Mouse (Mus musculus) cerebral cortex, adult 2 months (tissue): Measurements from ENCODE around the gene Timeless.

Experiments
- WGBS: fragments of 180-500 bp; shearing (Covaris S2); methylation state at CpG from one replicate; pipeline ENCODE4 v1.1.7; 2018; 5-methylcytosine and 5-hydroxymethylcytosine counted together

Timeless gene

DNA sequence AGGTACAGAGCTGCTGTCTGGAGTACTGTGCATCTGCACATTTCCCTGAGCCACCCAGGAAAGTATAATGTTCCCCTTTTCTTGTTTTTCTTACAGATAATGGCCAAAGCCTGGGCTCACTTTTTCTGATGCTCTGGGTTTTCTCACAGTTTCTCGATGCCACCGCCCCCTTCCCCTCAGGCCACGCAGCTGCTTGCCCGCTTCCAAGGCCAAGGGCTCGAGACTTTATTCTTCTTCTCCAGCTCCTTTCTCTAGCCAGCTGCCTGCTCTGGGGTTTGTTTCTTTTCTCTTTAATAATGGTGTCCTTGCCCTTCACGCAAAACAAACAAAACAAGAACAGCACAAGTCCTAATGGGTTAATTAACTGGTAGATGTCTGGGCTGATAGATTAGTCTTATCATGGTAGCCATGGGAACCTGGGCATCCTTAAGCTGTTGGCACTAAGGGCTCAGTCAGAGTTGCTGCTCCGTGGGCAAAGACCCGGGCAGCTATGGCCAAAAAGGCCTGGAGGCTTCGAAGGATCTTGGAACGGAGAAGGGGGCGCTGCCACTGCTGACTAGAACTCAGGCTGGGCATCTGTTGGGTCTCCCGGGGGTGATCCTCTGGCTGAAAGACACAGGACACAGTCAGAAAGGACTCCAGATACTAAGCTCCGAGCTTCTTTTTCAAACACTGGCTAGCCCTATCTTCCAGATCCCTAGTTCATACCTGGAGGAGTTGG is 64.7 kb downstream of the Timeless start:
- 58% methylated on average over 13 of the region's 13 CpGs for WGBS

DNA sequence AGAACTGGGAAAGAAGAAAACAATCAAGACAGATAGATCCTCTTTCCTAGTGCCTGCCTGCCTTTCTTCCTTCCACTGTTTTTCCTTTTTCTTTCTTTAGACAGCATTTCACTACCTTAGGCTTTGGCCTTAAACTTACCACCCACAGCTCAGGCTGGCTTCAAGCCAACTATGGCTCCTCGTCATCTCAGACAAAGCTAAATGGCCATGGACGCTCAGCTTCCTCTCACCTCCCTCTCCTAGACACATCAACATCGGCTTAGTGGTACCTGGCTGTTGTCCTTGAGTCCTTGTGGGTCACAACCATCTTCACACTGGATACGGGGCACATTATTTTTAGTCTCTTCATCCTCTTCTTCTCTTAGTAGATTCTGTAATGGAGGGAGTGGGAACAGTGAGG is 65.4 kb downstream of the Timeless start:
- 69% methylated on average over 4 of the region's 4 CpGs for WGBS

DNA sequence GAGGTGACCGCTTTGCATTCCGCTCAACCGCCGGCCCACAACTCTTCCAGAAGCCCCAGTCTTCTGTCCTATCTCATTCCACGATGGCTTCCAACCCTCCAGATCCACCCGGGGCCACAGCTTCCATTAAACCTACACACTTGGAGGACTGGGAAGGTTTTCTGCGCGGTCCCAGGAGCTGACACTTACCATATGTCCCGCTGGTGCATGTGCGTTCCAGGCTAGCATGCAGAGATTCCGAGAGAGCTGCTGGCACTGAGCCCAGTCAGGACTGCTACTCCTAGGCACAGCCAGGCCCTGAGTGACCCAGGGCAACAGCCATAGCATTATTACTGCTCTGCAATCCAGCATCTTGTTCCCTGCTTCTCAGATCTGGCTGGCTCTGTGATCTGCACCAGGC is 65.8 kb downstream of the Timeless start:
- WGBS, result 76% methylated on average over 11 of the region's 11 CpGs

DNA sequence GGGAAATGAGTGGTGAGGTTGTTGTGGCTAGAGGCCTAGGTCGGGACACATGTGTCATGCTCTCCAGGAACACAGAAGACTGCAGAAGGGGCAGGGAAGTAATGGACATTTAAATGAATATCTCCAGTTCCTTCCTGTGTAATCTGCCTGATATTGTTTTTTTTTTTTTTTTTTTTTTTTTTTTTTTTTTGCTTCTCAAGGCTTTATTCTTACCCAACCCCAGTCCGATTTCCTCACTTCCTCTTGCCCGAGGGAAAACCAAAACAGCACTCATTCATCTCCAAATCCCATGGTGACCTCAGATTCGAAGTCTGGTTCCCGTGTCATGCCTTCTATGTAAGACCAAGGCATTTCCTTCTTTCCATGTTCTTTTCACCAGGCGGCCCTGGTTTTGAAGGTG is 66.4 kb downstream of the Timeless start:
- 79% methylated on average over 6 of the region's 6 CpGs for WGBS

DNA sequence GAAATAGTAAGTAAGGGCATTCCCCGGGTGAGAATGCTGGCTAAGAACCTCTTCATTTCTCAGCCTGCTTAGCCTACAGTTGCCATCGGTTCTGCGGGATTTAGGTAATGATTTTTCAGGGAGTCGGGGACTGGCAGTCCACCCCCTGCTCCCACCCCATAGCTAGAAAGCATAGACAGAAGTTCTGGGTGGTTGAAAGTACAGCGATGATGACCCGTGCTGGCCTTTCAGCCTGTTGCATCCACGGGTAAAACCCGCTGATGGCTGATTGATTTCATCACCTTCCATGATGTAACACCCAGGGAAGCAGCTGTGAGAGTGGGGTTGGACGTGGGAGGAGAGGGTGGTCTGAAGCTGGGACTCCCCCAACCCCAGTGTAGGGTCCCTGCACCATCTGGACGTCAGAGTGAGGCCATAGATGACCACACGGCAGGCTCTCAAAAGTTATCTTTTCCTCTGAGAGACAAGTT is 66.9 kb downstream of the Timeless start, which contains the start of gene Il23a:
Gene Il23a, minus strand, starts transcription at position 51 of the 470 bp plus-strand sequence.
- WGBS, result 84% methylated on average over 11 of the region's 11 CpGs

DNA sequence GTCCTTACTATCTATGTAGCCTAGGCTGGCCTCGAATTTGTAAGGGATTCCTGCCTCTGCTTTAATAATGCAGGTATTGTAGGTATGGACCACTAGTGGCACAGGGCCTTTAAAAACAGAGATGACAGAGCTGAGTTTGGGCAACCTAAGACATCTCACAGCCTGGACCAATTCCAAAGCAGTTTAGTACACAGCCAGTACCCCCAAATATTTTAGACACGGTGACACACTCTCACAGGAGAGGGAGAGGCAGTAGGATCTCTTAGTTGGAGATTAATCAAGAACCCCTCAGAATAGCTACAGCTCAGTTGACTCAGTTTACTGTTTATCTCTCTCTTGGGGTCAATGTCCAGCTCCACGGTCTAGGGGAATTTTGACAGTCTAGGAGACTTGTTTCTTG is 70.5 kb downstream of the Timeless start:
- 29% methylated on average over 3 of the region's 3 CpGs for WGBS
